Mouse (Mus musculus) T-helper 2 cell (primary cell): ENCODE measurements around the gene Vmn2r62.
"Not testable (repeated sequence)": the region's sequence is repeated elsewhere in the genome, so short reads cannot be mapped to it uniquely, and the experiment has no call there.

Experiments used
- in situ Hi-C: fragments of 300-600 bp; cut with MboI, MseI; formaldehyde crosslinking; loops from one replicate; pipeline ENCODE4 v1.15.1; 2025; ENCODE audit warnings: high pct_unique_total_duplicates

Gene Vmn2r62

DNA sequence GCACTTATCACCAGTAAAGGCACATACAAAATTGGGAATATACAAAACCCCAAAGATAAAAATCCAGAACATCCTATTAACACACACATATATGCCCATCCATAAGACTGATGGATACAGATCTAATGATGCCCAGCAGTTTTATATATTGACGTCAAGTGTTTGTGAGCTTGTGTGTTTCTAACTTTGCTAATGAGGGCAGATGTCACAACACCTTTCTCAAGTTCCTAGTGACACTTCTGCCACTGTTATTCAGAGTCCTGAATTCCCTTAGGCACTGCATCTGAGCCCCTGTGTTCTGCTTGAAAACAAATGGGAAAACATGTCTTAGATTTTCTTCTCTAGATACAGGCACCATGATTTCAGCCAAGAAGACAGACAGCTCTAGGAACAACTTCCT is at the start of gene Vmn2r62:
Vmn2r62 (minus strand) TSS at position 101 of the 400 bp plus-strand sequence.
- in situ Hi-C loops = not testable (repeated sequence)

DNA sequence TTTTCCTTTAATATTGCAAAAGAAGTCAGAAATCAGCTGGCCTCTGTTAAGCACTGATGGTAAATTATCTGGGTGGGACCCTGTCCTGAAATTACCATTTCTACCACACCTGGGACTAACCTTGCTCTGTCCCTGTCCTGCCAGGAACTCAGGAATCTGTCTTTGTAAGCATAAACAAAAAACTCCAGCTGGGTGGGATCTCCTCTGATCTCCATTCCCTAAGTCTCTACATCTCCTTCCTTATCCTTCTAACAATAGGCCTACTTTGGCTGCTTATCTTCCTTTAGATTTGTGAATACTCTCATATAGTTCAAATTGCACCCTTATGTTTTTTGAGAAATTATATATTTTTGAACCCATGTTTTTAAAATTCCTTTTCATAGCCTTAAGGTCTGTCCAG is 45.0 kb upstream of the Vmn2r62 start:
- in situ Hi-C loops = not testable (repeated sequence)

DNA sequence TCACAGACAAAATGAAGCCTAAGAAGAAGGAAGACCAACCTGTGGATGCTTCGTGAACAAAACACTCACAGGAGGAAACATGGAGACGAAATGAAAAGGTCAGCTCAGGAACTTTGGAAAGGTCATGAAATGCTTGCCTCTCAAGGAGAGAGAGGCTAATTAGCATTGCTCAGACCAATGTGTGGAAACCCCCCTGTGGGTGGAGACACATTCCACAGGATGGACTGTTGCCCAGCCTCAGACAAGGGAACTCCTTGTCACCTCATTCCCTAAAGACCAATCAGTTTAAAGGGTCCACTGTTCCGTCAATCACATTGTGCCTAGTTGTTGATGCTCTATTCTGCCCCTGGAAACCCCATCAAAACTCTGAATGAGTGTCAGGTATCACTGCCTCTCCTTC is 38.9 kb upstream of the Vmn2r62 start:
- in situ Hi-C loops = no loop called here

DNA sequence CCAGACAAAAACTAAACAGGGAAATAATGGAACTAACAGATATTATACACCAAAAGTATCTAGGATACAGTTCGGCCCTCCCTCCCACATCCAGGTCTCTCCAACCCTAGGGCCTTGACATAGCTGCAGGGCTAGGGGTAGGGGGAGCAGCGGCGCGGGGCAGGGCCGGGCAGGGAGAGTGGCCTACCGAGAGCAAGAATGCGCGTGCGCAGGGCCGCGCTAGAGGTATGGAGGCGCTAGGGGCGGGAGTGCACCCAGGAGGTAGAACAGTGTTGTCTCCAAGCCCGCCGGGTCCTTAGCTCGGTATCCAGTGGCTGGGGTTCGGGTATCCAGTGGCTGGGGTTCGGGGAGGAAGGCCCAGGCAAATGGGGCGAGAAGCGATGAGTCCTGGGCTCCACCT is 43.5 kb downstream of the Vmn2r62 start:
- in situ Hi-C loops = loop anchor here (5.0 to 10.0 kb wide), 2 partner anchors 127 to 305 kb away; no protein-coding TSS in a partner anchor

DNA sequence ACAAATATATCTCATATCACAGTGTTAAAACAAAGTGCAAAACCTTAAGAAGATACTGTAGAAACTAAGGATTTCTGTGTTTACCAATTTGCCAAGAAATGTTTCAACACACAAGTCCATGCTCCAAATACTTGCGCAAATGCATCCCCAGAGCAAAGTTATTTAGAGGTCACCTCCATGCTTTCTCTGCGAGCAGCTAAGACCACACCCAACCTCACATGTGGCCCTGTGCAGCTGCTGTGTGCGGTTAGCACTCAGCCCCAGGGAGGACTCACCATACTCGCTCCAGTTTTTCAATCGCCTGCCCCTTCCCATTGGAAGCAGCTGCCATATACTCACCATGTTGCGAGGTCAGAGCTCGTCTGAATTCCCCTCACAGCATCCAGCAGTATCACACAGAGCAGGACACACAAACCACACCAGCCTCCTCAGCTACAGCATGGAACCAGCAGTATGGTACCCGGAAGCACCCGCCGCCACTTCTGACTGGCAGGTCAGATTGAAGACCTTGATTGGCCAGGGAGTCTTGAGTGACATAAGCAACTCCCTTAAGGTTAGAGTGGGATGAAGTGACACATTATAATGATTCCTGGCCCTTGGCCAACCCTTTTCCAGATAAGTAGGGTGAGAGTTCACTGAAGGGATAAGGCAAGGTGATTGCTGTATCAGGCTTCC is 54.7 kb downstream of the Vmn2r62 start:
- in situ Hi-C loops = no loop called here

DNA sequence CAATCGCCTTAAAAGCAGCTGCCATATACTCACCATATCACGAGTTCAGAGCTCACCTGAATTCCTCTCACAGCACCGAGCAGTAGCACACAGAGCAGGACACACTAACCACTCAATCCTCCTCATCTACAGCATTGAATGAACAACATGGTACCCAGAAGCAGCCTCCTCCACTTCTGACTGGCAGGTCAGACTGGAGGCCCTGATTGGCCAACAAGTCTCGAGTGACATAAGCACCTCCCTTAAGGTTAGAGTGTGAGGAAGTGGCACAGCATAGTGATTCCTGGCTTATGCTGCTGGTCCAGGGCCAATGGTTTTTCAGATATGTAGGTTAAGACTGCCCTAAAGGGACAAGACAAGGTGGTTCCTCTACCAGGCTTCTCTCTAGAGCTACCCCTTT is 66.4 kb downstream of the Vmn2r62 start, which contains the start of gene Gm17067:
Gm17067 (minus strand) TSS at position 101 of the 400 bp plus-strand sequence.
- in situ Hi-C loops = not testable (repeated sequence)
